Mouse (Mus musculus) thymus, postnatal 10 days (tissue): ENCODE results near the gene Pomc.
A peak's percentile ranks its signal among the peaks of the same experiment; 100 is the strongest.
"Not testable (repeated sequence)": the region's sequence is repeated elsewhere in the genome, so short reads cannot be mapped to it uniquely, and the experiment has no call there.

Experiments
- DNase-seq, 2 experiments: peaks; one replicate each; pipeline ENCODE4 v3.0.0; 2021; ENCODE audit warnings: low spot score in 2 of 2

The Pomc gene

DNA sequence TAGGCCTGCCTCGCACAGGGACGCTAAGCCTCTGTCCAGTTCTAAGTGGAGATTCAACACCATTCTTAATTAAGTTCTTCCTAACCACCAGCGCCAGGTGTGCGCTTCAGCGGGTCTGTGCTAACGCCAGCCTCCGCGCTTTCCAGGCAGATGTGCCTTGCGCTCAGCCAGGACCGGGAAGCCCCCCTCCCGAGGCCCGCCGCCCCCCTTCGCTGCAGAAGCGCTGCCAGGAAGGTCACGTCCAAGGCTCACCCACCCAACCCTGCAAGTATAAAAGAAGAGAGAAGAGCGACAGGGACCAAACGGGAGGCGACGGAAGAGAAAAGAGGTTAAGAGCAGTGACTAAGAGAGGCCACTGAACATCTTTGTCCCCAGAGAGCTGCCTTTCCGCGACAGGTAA is at the start of gene Pomc:
Pomc (plus strand) TSS at position 301 of the 400 bp plus-strand sequence.
- DNase-seq, result no peak

DNA sequence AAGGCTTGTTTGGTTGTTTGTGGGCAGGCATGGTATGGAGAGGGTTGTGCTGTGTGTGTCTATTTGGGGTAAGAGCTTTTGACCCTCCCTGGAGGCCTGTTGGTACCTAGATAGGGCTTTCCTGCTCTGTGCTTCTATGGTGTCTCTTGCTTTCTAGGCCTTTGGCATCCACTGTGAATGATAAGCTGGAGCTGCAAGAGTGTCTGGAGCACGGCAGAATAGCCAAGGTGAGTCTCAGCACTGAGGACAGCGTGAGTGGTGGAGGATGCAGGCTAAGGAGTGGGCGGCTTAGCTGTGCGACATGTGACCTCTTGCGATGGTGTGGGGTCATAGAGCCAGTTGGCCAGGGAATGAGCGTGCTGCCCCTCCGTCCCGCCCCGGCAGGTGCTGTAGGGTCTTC is 49.3 kb upstream of the Pomc start:
- no peak for DNase-seq

DNA sequence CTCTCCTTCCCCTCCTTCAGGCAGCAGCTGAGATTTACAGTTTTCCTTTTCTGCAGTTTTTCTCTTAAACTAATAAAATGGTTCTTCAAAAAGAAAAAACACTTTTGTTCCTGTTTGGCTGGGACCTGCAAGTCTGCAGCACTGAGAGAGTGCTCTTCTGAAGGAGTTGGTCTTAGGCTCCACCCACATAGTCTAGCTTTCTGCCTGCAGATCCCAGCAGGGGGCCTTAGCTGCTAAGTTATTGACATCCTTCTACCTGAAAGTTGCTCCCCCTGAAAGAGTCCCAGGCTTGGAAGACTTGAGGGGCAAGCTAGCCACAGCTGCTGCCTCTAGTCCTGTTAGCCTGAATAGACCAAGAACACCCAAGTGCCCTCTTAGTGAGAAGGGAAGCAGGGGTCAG is 48.4 kb upstream of the Pomc start:
- DNase-seq, result no peak

DNA sequence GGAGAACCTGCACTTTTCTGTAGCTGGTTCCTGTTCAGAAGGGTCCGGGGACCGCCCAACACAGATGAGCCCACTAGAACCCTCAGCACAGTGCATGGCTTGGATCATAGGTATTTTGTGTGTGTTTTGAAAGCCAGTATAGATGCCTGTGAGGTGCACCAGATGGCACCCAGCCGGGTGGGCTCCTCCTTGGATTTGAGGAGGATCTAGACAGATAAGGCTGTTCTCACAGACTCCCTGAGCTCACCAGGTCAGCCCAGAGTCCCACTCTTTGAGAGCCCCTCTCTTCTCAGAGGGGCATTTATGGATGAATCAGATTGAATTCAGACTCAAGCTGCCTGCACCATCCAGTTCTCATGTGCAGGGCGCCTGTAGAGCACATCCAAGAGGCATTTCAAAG is 47.7 kb upstream of the Pomc start:
- no peak for DNase-seq

DNA sequence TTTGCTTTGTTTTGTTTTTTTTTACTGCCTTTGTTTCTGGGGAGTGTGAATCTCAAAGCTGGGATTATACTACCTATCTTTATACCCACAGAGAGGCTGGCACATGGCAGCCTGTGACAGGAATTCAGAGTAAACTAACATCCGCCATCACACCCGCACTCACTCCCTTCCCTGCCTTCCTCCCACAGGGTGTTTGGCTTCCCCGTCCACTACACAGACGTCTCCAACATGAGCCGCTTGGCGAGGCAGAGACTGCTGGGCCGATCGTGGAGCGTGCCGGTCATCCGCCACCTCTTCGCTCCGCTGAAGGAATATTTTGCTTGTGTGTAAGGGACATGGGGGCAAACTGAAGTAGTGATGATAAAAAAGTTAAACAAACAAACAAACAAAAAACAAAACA is 47.3 kb upstream of the Pomc start:
- no peak for DNase-seq

DNA sequence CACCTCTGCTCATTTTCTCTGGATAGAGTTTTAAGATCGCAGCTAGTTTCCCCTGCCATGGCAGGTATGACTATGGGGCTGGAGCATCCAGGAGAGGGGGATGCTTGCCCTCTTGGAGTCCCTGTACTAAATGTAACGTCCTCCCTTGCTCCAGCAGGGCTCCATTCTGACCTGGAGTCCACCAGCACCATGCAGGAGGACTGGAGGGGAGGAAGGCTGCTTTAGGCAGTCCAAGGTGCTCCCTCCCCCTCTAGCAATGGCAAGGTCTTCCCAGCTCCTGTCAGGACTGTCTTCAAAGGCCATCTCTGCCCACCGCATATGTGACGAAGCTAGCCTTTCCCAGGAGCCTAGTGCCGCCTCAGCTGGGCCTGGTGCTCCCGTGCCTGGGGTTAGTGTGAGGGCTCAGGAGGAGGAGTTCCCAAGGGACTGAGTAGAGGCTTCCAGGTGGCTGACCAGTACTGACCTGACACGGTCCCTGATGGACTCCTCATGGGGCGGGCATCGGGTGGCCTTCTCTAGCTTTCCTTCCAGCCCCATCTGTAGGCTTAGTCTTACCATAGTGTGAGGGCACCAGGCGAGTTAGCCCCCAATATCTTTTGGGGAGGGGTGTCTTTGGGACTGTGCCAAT is 44.2 kb upstream of the Pomc start:
- DNase-seq, result no peak

DNA sequence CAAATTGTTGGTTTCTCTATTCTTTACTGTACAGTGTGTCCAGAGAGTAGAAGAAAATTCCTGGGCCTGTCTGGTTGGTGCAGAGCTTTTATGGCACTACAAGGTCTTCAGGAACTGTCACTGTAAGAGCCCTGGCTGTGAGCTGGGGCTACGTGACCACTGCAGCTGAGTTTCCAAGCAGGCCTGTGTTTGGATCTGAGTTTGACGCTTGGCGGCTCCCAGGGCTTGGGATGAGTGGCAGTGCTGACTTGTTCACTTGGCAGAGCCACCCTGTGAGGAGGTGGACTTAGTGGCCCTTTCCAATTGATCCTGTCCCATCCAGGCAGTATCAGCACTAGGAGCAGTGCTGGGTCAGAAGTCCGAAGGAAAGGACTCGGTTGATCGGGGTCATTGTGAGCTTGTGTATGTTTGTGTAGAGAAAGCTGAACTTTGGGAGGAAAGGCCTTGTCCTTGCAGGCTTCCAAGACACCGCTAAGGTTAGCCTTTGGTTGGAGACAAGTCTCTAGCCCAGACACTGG is 42.9 kb upstream of the Pomc start:
- no peak for DNase-seq

DNA sequence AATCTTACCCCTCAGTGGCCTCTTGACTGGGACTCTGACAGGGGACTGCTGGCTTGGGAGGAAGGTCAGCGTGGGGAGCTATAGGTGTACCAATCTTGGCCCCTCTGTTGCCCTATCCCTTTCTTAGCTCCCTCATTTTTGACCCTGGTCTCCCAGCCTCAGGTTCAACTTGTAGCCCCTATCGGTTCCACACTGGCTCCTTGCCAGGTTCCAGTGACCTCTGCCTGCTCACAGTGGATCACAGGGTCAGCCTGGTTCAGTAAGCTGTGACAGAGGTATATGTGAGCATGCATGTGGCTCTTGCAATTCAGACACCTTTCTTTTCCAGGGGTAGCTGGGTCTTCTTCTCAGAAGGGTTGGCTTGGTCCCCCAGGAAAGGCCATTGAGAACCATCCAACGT is 38.9 kb upstream of the Pomc start:
- no peak for DNase-seq

DNA sequence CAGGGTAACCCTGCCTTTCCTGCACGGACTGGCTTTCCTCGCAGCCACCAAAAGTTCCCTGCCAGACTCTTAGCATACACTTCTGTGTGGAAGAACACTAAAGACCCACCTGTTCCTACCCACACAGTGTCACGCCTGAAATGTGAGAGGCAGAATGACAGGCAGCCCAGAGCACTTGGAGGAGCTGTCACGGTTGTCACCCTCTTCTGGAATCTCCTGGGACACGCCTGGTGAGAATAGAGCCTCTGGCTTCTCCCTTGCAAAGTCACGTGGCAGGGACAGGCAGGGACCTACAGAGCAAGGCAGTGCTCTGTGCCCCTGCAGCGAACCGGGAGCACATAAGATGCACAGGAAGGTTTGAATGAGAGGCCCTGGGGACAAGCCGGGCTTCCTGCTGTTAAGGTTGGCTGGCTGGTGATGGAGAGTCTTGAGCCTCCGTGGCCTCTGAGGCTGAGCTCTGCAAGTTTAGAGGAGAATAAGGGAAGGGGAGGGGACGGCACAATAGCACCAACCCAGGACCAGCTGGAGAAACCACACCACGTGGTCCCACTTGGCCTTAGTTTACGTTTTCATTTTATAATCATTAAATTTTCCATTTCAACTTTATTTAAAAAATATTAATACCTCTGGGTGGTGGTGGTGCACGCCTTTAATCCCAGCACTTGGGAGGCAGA is 36.9 kb upstream of the Pomc start:
- DNase-seq, result no peak

DNA sequence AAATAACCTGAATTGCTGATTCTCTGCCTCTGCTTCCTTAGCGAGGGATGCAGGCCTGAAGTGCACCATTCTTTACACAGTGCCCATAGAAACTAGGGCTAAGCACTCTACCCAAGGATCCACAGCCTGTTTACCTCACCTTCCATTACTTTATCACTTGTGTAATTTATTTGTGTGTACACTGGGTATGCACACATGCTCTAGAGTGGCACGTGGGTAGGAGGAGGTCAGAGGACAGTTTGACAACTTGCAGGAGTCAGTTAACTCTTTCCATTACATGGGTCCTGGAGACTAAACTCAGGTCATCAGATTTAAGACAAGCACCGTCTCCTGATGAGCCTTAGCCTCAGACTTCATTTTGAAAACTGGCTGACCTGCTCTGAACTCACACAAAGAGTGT is 36.2 kb upstream of the Pomc start:
- no peak for DNase-seq

DNA sequence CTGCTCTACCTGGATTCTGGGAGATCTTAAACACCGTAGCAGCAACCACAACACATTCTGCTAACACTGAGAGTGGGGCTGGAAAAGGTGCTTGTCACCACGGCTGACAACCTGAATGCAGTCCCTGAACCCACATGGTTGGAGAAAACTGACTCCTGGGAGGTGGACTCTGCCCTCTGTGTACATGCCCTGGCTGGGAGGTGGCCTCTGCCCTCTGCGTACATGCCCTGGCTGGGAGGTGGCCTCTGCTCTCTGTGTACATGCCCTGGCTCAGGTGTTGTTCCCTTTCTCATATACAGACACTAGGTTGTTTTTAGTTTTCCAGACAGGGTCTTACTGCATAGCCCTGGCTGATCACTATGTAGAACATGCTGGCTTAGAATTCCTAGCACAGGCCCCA is 35.3 kb upstream of the Pomc start:
- DNase-seq, result no peak

DNA sequence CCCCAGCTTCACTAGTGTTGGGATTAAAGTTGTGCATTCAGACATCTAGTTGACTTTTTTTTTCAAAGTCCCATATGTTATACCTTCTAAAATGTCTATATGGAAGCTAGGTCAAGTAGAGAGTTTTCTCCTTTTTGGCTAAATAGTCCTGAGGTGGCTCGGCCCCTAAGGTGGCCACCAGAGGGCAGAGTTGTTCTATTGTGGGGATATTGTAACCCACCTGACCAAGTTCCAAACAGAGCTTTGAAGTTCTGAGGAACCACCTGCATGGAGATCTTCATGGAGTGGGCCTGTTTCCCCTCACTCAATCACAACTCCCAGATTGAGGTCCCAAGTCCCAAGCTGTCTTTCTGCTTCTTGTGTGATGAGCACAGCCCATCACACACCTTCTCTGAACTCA is 28.6 kb upstream of the Pomc start:
- DNase-seq, result peak; percentile 25 to 71

DNA sequence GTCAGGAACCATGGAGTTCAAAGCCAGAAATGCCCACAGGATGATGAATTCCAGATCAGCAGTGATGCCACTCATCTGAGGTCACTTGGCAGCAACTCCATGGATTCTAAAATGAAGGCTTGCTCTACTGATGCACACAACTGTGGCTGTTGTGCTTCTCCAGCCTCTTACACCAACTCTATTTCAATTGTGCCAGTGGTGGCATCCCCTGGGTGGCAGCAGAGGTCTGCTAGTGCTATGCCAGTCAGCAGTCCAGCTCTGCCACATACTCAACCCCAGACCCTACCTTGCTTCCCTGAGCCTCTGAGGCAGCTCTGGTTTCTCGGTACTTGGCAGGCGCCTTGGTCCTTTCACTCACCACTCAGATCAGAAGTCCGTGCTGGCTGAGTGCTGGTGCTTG is 25.9 kb upstream of the Pomc start:
- no peak for DNase-seq

DNA sequence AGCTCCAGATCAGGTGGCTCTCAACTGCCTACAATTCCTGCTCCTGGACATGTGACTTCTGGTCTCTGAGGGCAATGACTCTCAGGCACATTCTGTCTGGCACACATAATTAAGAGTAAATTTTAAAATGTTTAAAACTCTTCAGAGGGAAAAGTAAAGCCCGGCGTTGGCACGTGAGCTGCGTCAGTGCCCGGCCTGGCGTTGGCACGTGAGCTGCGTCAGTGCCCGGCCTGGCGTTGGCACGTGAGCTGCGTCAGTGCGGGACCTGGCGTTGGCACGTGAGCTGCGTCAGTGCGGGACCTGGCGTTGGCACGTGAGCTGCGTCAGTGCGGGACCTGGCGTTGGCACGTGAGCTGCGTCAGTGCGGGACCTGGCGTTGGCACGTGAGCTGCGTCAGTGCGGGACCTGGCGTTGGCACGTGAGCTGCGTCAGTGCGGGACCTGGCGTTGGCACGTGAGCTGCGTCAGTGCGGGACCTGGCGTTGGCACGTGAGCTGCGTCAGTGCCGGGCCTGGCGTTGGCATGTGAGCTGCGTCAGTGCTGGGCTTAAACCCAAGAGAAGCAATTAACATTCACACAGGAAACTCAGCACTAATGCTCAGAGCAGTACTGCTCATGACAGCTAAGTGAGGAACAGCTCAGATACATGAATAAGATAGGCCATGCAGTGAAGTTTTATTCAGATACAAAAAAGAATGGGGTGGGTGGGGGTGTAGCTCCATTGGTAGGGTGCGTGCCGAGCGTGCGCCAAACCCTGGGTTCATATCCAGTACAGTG is 24.5 kb upstream of the Pomc start:
- DNase-seq, result not testable (repeated sequence)

DNA sequence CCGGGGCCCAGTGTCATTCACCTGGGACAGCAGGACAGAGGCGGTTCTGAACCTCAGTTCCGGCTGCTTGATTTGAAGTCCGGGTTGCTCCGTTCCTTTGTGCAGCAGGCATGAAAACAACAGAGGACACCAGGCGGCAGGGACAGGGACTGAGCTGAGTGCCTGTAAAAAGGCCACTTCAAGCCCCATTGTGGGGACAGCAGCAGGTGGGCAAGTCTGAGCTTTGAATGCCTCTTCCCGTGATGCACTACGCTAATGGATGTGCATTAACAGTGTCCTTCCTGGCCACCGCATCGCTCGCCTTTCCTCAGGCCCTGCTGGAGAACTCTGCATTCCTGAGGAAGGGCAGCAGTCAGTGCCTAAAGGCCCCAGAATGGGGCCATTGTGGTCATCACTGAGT is 12.7 kb upstream of the Pomc start:
- no peak for DNase-seq

DNA sequence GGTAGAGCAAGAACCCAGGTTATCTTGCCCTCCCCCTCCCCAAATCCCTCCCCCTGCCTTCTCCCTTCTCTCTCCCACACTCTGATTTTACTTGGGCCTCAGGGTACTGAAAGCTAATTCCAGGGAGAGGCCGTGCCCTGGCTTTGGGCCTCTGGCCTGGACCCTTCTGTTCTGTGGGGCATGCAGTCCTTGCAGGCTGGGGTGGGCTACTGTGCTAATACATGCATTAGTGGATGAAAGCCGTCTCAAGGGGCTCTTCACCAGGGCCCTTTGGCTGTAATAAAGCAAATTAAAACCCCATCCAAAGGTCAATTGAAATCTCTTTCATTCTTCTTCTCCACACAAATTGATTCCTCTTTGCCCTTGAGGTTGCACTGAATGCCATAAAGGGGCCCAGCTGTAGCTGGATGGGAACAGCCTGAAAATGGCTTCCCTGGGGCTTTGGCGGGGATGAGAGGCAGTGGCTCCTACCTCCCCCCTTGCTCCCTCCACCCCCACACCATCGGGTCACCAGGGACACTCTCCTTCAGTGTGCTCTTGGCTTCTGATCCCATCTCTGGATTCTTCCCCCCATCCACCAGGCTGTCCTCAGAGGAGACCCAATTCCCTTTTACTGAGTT is 10.2 kb upstream of the Pomc start:
- no peak for DNase-seq

DNA sequence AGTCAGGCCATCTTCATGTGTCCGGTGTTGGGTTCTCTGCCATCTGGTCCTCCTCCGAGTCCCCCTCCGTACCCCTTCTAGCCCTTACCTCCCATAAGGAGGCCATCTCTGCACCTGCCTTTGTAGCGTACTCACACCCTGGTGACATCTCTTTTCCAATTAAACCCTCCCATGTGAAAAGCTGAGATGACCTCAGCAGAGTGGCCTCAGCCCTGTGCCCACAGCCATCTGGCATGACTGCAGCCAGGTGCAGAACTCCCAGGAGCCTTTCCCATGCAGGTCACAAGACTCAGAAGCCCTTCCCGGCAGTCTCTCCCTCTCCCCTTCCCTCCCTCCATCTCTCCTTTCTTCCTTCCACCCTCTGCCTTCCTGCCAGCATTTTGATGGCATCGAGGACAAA is 7.2 kb upstream of the Pomc start:
- no peak for DNase-seq

DNA sequence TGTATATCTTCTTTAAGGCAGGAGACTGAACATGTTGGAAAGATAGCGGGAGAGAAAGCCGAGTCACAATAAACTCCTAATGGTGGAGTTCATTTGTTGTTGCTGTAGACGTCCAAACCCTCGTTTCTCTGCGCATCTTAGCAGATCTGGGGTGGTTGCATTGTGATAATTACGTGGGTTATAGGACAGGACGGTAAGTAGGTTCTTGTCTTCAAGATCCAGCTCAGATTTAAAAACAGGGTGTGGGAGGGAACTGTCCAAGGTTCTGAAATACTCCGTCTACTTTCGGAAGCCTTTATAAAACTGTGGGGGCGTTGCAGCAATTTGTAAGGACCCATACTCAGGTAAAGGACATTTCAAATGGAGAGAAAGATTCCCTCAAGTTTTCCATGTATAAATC is 620 bp downstream of the Pomc start:
- DNase-seq, result peak in 1 of 2 experiments; percentile 46

DNA sequence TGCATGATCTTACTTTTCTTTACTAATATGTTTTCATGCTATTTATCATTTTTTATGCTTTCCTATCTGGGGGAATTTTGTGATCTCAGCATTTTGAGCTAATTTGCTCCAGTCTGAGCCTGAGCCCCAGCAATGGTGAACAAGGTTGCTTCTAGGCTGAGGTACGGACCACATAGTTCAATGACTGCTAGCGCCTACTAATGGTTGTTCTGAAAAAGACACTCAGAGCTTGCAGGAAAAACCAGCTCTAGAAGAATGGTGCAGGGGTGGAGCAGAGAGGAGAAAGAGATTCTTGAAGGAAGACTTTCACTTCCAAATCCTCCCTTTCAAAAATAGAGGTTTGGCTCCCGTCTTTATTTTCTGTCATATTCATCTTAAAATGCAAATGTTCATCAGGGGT is 1.6 kb downstream of the Pomc start:
- DNase-seq, result no peak

DNA sequence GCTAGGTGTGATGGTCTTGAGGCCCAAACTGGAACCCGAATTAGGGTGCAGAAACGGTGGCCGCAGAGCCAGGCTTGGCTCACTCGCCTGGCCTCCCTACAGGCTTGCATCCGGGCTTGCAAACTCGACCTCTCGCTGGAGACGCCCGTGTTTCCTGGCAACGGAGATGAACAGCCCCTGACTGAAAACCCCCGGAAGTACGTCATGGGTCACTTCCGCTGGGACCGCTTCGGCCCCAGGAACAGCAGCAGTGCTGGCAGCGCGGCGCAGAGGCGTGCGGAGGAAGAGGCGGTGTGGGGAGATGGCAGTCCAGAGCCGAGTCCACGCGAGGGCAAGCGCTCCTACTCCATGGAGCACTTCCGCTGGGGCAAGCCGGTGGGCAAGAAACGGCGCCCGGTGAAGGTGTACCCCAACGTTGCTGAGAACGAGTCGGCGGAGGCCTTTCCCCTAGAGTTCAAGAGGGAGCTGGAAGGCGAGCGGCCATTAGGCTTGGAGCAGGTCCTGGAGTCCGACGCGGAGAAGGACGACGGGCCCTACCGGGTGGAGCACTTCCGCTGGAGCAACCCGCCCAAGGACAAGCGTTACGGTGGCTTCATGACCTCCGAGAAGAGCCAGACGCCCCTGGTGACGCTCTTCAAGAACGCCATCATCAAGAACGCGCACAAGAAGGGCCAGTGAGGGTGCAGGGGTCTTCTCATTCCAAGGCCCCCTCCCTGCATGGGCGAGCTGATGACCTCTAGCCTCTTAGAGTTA is 5.2 kb downstream of the Pomc start:
- DNase-seq, result peak; percentile 74 to 82

DNA sequence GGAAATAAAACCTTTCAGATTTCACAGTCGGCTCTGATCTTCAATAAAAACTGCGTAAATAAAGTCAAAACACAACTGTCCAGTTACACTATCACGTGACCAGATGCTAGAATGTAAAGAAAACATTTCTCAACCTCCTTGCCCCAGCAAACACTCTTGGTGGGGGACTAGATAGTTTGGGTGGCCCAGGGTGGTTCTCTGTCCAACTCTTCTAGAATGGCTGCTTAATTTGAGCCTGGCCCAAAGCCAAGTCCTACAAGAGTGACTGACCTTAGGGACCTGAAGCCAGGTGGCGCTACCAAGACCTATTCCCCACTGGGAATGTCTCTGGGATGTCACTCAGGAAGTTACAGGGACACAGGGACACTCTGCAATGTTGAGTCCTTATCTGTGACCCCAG is 5.8 kb downstream of the Pomc start:
- no peak for DNase-seq

DNA sequence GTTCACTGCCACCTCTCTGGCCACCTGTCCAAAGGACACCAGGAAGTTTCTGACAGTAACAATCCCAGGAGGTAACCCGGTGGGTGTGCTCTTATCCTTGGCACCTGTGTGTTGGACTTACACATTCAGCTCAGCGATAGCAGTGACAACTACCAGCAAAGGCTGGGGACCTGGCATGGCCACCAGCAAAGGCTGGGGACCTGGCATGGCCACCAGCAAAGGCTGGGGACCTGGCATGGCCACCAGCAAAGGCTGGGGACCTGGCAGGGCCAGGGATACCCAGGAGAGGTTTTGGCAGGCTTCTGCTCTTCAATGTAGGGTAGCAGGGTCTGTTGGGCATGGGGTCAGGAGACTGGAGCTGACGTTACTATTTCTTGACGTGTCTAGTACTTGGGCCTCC is 12.4 kb downstream of the Pomc start:
- DNase-seq, result no peak
